ENCODE assay signal across 21 mouse cellular contexts in genomic region chr16:94574718-94575094, GRCm38 (mm10). TPM values are rescaled to one million over a fixed set of nuclear protein-coding genes. Genes with fewer than 3 reads are reported as not detected.
DNase-seq lines count a peak whose midpoint lies in the region; ATAC-seq lines count a peak whose summit lies in the region.
"Had no signal": no experiment of that assay in that cellular context is flagged by ENCODE, and none has a peak within 500 bp of the region (broad histone marks: within the 10 kb centered on the region; RNA-seq: fewer than 3 reads in every experiment).

No protein-coding gene starts in this region.

- no peak for ATAC-seq in kidney, embryonic 15.5 days (replicated peaks; ENCODE audit: low FRiP score)
- ATAC-seq: activated CD4-positive, CD25-positive, alpha-beta regulatory T cell, adult 4 months; forebrain, embryonic 16.5 days had no signal

- no peak overlapping the region for H3K4me3 ChIP-seq in kidney, embryonic 15.5 days (replicated peaks)
- no peak overlapping the region for H3K4me3 ChIP-seq in macrophage (ENCODE audit: inconsistent target)
- H3K4me3 ChIP-seq: left cerebral cortex, adult 2 months had no signal

- peaks cover 58% of the 10 kb centered on the region for H3K4me1 ChIP-seq in kidney, embryonic 15.5 days

- no peaks in the 10 kb centered on the region for H3K9me3 ChIP-seq in kidney, embryonic 15.5 days (replicated peaks)

- H3K27ac ChIP-seq in kidney, embryonic 15.5 days: 0 out of 2 replicates have a peak overlapping the region, but pooled peaks have one; percentile 18
- H3K27ac ChIP-seq in macrophage: peak overlapping the region; percentile 35
- H3K27ac ChIP-seq: left cerebral cortex, adult 2 months; liver, embryonic 14.5 days had no signal

- peaks cover 89% of the 10 kb centered on the region for H3K79me2 ChIP-seq in macrophage (ENCODE audit: inconsistent target)

- DNase-seq in kidney, postnatal 10 days: no peak
- DNase-seq in retina, postnatal 1 day: peak; percentile 27
- no peak for DNase-seq in retina, embryonic 14.5 days (ENCODE audit: low spot score)
- DNase-seq in urinary bladder, postnatal 14 days (ENCODE audit: low spot score): no peak
- no peak for DNase-seq in c-Kit-positive CD71-positive TER-119-positive erythroid progenitor cells, embryonic 14.5 days (ENCODE audit: low spot score)
- DNase-seq: adrenal gland, postnatal 14 days; B cell, adult 2 months; cerebellum, adult 11 months; cerebellum, postnatal 25 days; embryo, embryonic 11 days; heart, postnatal 10 days; kidney, adult 8-10 months; left cerebral cortex, postnatal 4 days; lung, postnatal 10 days; right cerebral cortex, postnatal 25 days had no signal

- no peaks in the 10 kb centered on the region for H3K36me3 ChIP-seq in kidney, embryonic 15.5 days
- H3K36me3 ChIP-seq in macrophage (ENCODE audit: inconsistent target): no peaks in the 10 kb centered on the region

- no peak overlapping the region for H3K4me2 ChIP-seq in kidney, embryonic 15.5 days

- H3K9ac ChIP-seq in kidney, embryonic 15.5 days: no peak overlapping the region
- H3K9ac ChIP-seq: liver, embryonic 14.5 days had no signal

- H3K27me3 ChIP-seq in kidney, embryonic 15.5 days: no peaks in the 10 kb centered on the region

RNA-seq across cellular contexts. Expression of gene Dyrk1a, which starts 4.9 kb away (rescaled TPM):
- polyA plus RNA-seq in kidney, embryonic 15.5 days (2015; fragmentation: Nextera tagmentation; extraction: Ambion mirVana): 8.7 and 9.7 TPM in 2 replicates
- 100 to 1,000 TPM in 3 of 26 experiments, 10 to 100 TPM in 23; 54.2 to 149 (median 85.4) TPM for total RNA-seq in macrophage (2018; cell fraction: chromatin; rRNA removed)
- 10 to 100 TPM; 40.1 to 59.8 (median 43.8) TPM for total RNA-seq in macrophage (2018; cell fraction: cytosol; rRNA removed)
- total RNA-seq in macrophage (2018; cell fraction: nucleus; rRNA removed): 10 to 100 TPM; 54.6 to 87.2 (median 64.8) TPM
- 22.5 to 30.9 TPM (median 25.6 TPM) in 3 replicates for polyA plus RNA-seq in macrophage (2018)

RNA-seq across cellular contexts. Expression of gene Vps26c, which starts 48.1 kb away (rescaled TPM):
- 56.4 and 59.3 TPM in 2 replicates for polyA plus RNA-seq in kidney, embryonic 15.5 days (2015; fragmentation: Nextera tagmentation; extraction: Ambion mirVana)
- total RNA-seq in macrophage (2018; cell fraction: chromatin; rRNA removed): 100 to 1,000 TPM in 6 of 26 experiments, 10 to 100 TPM in 20; 21.2 to 142 (median 55.7) TPM
- total RNA-seq in macrophage (2018; cell fraction: cytosol; rRNA removed): 10 to 100 TPM; 36.1 to 82.0 (median 68.2) TPM
- total RNA-seq in macrophage (2018; cell fraction: nucleus; rRNA removed): 100 to 1,000 TPM in 1 of 26 experiments, 10 to 100 TPM in 25; 20.1 to 108 (median 38.4) TPM
- 45.9 to 89.1 TPM (median 67.2 TPM) in 3 replicates for polyA plus RNA-seq in macrophage (2018)
